Comparison of ENCODE assay signal across 9 mouse cellular contexts in genomic region chr16:89765919-89766318, GRCm38 (mm10).
"Had no signal": no experiment of that assay in that cellular context is flagged by ENCODE, and none has a peak within 500 bp of the region (broad histone marks: within the 10 kb centered on the region; RNA-seq: fewer than 3 reads in every experiment).

No protein-coding gene starts in this region.

- H3K27me3 ChIP-seq: kidney, embryonic 15.5 days; liver, embryonic 13.5 days had no signal

- H3K4me2 ChIP-seq: kidney, embryonic 15.5 days; liver, embryonic 13.5 days had no signal

- H3K9me3 ChIP-seq: liver, embryonic 13.5 days had no signal

- H3K4me3 ChIP-seq: kidney, embryonic 15.5 days; left cerebral cortex, adult 2 months; liver, embryonic 13.5 days had no signal

- H3K4me1 ChIP-seq: liver, embryonic 13.5 days had no signal

- H3K27ac ChIP-seq: kidney, embryonic 15.5 days; left cerebral cortex, adult 2 months; liver, embryonic 13.5 days had no signal

- H3K9ac ChIP-seq: kidney, embryonic 15.5 days; liver, embryonic 13.5 days had no signal

- H3K36me3 ChIP-seq: kidney, embryonic 15.5 days; liver, embryonic 13.5 days had no signal

- DNase-seq: layer of hippocampus, postnatal 36 days; liver, embryonic 13.5 days; lung, adult 2 months; lung, postnatal 4 days; thymus, adult 18-20 months; thymus, postnatal 36 days had no signal

- ATAC-seq: midbrain, embryonic 16.5 days had no signal
